Mouse (Mus musculus): ENCODE data around the gene Cd200r4. TPM values are rescaled to one million over a fixed set of nuclear protein-coding genes. Genes with fewer than 3 reads are reported as not detected.

The Cd200r4 gene
- 0.16 TPM in 1 of 2 replicates, not detected in the other for polyA plus RNA-seq (2014; fragmentation: Nextera tagmentation; extraction: Ambion mirVana)

DNA sequence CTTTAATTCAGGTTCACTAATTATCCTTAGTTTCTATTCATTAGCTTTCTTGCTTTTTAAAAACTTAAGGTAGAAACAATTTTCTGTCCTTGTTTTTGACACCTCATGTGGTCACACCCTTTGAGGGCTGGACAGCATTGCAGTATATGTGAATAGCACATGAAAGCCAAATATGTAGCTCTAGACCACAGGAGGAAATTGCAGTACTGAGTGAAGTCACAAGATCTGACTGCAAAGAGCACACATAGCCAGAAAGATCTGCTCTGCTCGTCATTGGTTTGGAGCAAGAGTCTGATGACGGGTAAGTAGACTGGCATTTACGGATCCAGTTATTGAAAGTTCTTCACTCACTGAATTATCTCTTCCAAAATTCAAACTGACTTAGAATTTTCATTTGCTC is at the start of gene Cd200r4:
Gene Cd200r4, plus strand, starts transcription at position 190 of the 400 bp plus-strand sequence.
- no peaks in the 10 kb centered on the region for H3K27me3 ChIP-seq (ENCODE audit: control insufficient read depth, insufficient read depth, low read length)
- H3K27ac ChIP-seq = no peak within 1 kb of the TSS
- H3K4me3 ChIP-seq (replicated peaks; ENCODE audit: low read length) = no peak within 1 kb of the TSS
- no peaks in the 10 kb centered on the region for H3K9me3 ChIP-seq (ENCODE audit: control insufficient read depth, low read length)
- 87% methylated on average over 3 of the region's 3 CpGs for WGBS
- no peak within 1 kb of the TSS for H3K9ac ChIP-seq
- ATAC-seq (ENCODE audit: low FRiP score) (no peak), DNase-seq (ENCODE audit: low spot score) (no peak)
- no peak within 1 kb of the TSS for H3K4me2 ChIP-seq (replicated peaks)
- H3K36me3 ChIP-seq (replicated peaks; ENCODE audit: control insufficient read depth, insufficient read depth) = no peaks in the 10 kb centered on the region
- H3K4me1 ChIP-seq (replicated peaks; ENCODE audit: control insufficient read depth, insufficient read depth, low read length) = no peaks in the 10 kb centered on the region

DNA sequence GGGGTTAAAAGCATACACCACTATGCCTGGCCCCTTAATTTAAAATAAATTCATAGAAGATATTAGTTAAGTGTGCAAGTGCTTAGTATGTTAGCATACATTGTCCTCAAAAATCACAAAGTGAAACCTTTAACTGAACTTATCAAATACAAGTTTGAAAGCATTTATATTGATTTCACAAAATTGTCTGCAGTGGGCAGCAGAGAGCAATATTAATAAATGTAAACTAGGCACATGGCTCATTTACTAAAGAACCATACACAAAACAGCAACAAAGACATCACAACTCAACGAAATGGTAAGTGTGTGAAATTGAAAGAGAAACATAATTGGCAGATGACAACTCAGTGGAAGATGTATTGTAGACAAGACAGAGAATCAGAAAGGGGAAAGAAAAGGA is 49.7 kb upstream of the Cd200r4 start:
- H3K4me1 ChIP-seq (replicated peaks; ENCODE audit: control insufficient read depth, insufficient read depth, low read length) = no peaks in the 10 kb centered on the region
- no peaks in the 10 kb centered on the region for H3K27me3 ChIP-seq (ENCODE audit: control insufficient read depth, insufficient read depth, low read length)
- WGBS = 61% methylated on average over 1 of the region's 1 CpGs
- no peak overlapping the region for H3K4me2 ChIP-seq (replicated peaks)
- no peaks in the 10 kb centered on the region for H3K9me3 ChIP-seq (ENCODE audit: control insufficient read depth, low read length)
- DNase-seq (ENCODE audit: low spot score) (no peak), ATAC-seq (ENCODE audit: low FRiP score) (no peak)
- H3K27ac ChIP-seq = no peak overlapping the region
- H3K9ac ChIP-seq = no peak overlapping the region
- H3K4me3 ChIP-seq (replicated peaks; ENCODE audit: low read length) = no peak overlapping the region
- H3K36me3 ChIP-seq (replicated peaks; ENCODE audit: control insufficient read depth, insufficient read depth) = no peaks in the 10 kb centered on the region

DNA sequence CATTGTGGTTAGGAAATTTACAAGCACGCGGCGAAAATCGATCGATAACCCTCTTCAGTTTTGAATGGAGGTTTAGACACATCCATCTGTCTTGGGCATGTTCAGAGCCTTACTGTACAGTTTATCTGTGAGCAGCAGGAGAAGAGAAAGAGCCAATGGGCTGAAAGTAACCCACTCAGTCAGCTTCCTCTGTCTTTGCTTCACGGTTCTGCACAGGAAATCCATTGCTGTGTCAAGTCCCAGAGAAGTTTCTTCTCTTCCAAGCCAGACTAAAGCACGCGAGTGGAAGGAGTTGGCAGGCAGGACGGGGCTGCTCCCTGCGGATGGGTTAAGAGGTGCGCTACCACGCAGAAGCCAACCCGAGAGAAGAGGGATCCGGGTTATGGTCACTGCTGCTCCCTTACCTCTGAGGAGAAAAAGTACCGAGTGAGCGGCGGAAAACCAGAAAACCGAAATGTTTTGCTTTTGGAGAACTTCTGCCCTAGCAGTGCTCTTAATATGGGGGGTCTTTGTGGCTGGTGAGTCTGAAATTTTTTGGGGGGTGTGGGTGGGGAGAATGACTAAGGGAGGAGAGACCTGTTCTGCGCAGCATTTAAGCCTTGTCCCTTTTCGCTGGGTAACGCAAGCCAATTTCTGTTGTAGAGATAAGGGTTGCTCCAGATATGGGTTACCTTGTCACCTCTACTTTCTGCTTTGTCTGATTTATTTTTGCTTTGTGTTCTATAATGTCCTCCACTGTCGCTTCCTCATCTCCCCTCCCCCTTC is 45.8 kb upstream of the Cd200r4 start, which contains the start of gene Cd200r1:
Gene Cd200r1, plus strand, starts transcription at position 182 of the 765 bp plus-strand sequence.
- no peaks in the 10 kb centered on the region for H3K27me3 ChIP-seq (ENCODE audit: control insufficient read depth, insufficient read depth, low read length)
- H3K9ac ChIP-seq = no peak within 1 kb of the TSS
- no peak for DNase-seq (ENCODE audit: low spot score)
- no peaks in the 10 kb centered on the region for H3K36me3 ChIP-seq (replicated peaks; ENCODE audit: control insufficient read depth, insufficient read depth)
- H3K4me2 ChIP-seq (replicated peaks) = no peak within 1 kb of the TSS
- H3K9me3 ChIP-seq (ENCODE audit: control insufficient read depth, low read length) = no peaks in the 10 kb centered on the region
- H3K4me3 ChIP-seq (replicated peaks; ENCODE audit: low read length) = no peak within 1 kb of the TSS
- no peak for ATAC-seq (ENCODE audit: low FRiP score)
- WGBS = 79% methylated on average over 22 of the region's 22 CpGs
- H3K4me1 ChIP-seq (replicated peaks; ENCODE audit: control insufficient read depth, insufficient read depth, low read length) = no peaks in the 10 kb centered on the region
- no peak within 1 kb of the TSS for H3K27ac ChIP-seq

DNA sequence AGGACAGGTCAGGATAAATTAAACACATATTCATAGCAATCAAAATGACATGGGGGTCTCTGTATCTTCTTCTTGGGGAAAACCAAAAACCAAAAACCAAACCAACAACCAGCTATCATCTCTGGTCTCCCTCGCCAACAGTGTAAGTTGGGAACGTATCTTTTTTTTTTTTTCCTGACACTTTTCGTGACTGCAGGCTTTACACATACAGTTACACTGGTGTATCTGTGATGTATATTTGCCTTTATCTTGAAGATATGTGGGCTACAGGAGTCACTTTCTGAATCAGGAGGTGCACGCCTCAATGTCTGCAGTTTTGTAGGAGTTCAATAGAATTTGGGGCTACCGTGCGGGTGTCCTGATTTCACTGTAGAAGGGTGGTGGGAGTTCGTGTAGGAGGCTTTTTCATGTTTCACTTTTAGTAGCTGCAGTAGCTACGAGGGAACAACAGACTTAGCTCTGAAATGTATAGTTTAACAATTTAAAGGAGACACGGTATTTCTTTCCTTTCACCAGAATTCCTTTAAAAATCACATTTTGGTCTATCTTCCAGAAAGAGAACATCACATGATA is 45.1 kb upstream of the Cd200r4 start:
- H3K9ac ChIP-seq = no peak overlapping the region
- no peaks in the 10 kb centered on the region for H3K27me3 ChIP-seq (ENCODE audit: control insufficient read depth, insufficient read depth, low read length)
- no peak overlapping the region for H3K4me3 ChIP-seq (replicated peaks; ENCODE audit: low read length)
- no peaks in the 10 kb centered on the region for H3K9me3 ChIP-seq (ENCODE audit: control insufficient read depth, low read length)
- ATAC-seq (ENCODE audit: low FRiP score) (no peak), DNase-seq (ENCODE audit: low spot score) (no peak)
- H3K36me3 ChIP-seq (replicated peaks; ENCODE audit: control insufficient read depth, insufficient read depth) = no peaks in the 10 kb centered on the region
- no peak overlapping the region for H3K27ac ChIP-seq
- no peaks in the 10 kb centered on the region for H3K4me1 ChIP-seq (replicated peaks; ENCODE audit: control insufficient read depth, insufficient read depth, low read length)
- WGBS = 92% methylated on average over 9 of the region's 9 CpGs
- H3K4me2 ChIP-seq (replicated peaks) = no peak overlapping the region

DNA sequence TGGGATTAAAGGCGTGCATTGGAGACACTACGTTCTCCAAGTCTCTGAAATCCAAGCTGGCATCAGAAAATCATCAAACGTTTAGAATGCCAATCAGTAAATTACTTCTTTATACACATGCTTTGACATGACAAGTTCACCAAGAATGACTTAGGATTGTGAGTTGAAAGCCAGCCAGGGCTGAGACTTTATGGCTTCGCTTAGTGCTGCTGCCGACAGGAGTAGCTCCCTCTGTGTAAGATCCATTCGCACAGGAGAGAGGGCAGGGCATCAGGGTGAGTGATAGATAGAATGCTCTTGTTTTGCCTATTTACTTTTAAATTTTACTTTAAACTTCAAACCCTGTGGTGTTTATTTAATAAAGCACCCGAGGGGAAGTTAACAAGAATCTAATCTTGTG is 44.0 kb upstream of the Cd200r4 start:
- ATAC-seq (ENCODE audit: low FRiP score) (no peak), DNase-seq (ENCODE audit: low spot score) (no peak)
- Histone ChIP-seq H3K9me3 (ENCODE audit: control insufficient read depth, low read length) (no peaks in the 10 kb centered on the region), H3K4me1 (replicated peaks; ENCODE audit: control insufficient read depth, insufficient read depth, low read length) (no peaks in the 10 kb centered on the region), H3K9ac (no peak overlapping the region), H3K27ac (no peak overlapping the region), H3K4me3 (replicated peaks; ENCODE audit: low read length) (no peak overlapping the region), H3K36me3 (replicated peaks; ENCODE audit: control insufficient read depth, insufficient read depth) (no peaks in the 10 kb centered on the region), H3K27me3 (ENCODE audit: control insufficient read depth, insufficient read depth, low read length) (no peaks in the 10 kb centered on the region; the same call in 1 of the 2 replicates), H3K4me2 (replicated peaks) (no peak overlapping the region)
- 93% methylated on average over 7 of the region's 7 CpGs for WGBS

DNA sequence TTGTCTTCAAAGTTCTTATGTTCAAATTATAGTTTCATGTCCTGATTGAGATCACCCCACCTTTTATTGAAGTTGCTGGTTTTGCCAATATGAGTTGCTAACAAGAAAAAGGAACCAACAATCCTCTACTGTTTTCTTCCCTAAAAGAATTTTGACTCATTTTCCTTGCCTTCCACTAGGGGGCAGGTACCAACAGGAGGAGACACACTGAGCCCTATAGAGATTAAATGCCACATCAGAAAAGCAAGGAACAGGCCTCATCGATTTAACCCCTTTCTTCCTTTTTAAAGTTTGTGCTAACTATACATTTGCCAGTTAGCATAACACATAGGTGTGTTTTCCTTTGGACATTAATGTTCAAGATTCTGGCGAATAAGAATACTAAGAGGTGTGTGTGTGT is 43.6 kb upstream of the Cd200r4 start:
- Histone ChIP-seq H3K4me2 (replicated peaks) (no peak overlapping the region), H3K36me3 (replicated peaks; ENCODE audit: control insufficient read depth, insufficient read depth) (no peaks in the 10 kb centered on the region), H3K9me3 (ENCODE audit: control insufficient read depth, low read length) (no peaks in the 10 kb centered on the region), H3K9ac (no peak overlapping the region), H3K4me1 (replicated peaks; ENCODE audit: control insufficient read depth, insufficient read depth, low read length) (no peaks in the 10 kb centered on the region), H3K27me3 (ENCODE audit: control insufficient read depth, insufficient read depth, low read length) (no peaks in the 10 kb centered on the region; the same call in 1 of the 2 replicates), H3K27ac (no peak overlapping the region), H3K4me3 (replicated peaks; ENCODE audit: low read length) (no peak overlapping the region)
- DNase-seq (ENCODE audit: low spot score) (peak; percentile 59), ATAC-seq (ENCODE audit: low FRiP score) (peak; percentile 62; the same call in 1 of the 2 replicates)
- 50% methylated on average over 2 of the region's 2 CpGs for WGBS

DNA sequence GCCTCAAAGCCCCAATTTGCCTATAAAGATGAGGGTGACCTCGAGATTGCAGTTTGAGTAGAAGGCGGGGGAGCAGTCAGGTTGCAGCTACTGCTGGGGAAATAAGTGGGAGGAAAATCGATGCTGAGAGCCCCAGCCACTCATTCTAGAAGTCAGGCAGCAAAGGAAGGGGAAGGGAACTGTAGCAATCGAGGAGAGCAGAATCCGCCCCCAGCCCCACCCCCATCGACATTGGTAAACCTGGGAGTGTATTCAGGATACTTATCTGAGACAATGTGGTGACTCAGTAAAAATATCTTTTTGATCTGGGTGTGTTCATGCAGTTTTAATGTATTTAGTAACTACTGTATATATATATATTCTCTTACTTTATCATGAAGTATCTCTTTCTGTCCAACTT is 39.0 kb upstream of the Cd200r4 start:
- DNase-seq (ENCODE audit: low spot score) (no peak), ATAC-seq (ENCODE audit: low FRiP score) (no peak)
- no peaks in the 10 kb centered on the region for H3K4me1 ChIP-seq (replicated peaks; ENCODE audit: control insufficient read depth, insufficient read depth, low read length)
- H3K4me3 ChIP-seq (replicated peaks; ENCODE audit: low read length) = no peak overlapping the region
- H3K4me2 ChIP-seq (replicated peaks) = no peak overlapping the region
- H3K27ac ChIP-seq = no peak overlapping the region
- H3K9ac ChIP-seq = no peak overlapping the region
- 81% methylated on average over 6 of the region's 6 CpGs for WGBS
- no peaks in the 10 kb centered on the region for H3K36me3 ChIP-seq (replicated peaks; ENCODE audit: control insufficient read depth, insufficient read depth)
- H3K27me3 ChIP-seq (ENCODE audit: control insufficient read depth, insufficient read depth, low read length) = no peaks in the 10 kb centered on the region; the same call in 1 of the 2 replicates
- H3K9me3 ChIP-seq (ENCODE audit: control insufficient read depth, low read length) = no peaks in the 10 kb centered on the region

DNA sequence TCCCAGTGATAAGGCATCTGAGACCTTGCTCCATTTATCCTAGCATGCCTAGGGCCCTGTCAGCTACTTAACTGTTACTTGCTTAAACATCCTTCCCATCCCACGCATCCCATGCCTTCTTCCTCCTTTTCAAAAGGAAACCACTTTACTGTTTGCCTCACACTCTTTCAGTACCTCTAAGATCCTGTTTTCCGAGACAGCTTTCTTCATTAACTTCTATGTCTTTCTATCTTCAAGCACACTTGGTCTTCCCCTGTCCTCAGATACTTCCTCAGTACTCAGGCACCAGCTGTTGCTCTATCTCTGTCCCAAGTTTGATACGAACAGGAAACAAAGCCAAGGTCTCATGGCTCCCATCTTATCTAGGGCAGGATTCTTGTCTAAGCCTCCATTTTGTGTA is 37.9 kb upstream of the Cd200r4 start:
- Histone ChIP-seq H3K27me3 (ENCODE audit: control insufficient read depth, insufficient read depth, low read length) (no peaks in the 10 kb centered on the region; the same call in 1 of the 2 replicates), H3K4me1 (replicated peaks; ENCODE audit: control insufficient read depth, insufficient read depth, low read length) (no peaks in the 10 kb centered on the region), H3K9ac (no peak overlapping the region), H3K4me2 (replicated peaks) (no peak overlapping the region), H3K36me3 (replicated peaks; ENCODE audit: control insufficient read depth, insufficient read depth) (no peaks in the 10 kb centered on the region), H3K4me3 (replicated peaks; ENCODE audit: low read length) (no peak overlapping the region), H3K9me3 (ENCODE audit: control insufficient read depth, low read length) (no peaks in the 10 kb centered on the region), H3K27ac (no peak overlapping the region)
- ATAC-seq (ENCODE audit: low FRiP score) (no peak), DNase-seq (ENCODE audit: low spot score) (no peak)
- 97% methylated on average over 3 of the region's 3 CpGs for WGBS

DNA sequence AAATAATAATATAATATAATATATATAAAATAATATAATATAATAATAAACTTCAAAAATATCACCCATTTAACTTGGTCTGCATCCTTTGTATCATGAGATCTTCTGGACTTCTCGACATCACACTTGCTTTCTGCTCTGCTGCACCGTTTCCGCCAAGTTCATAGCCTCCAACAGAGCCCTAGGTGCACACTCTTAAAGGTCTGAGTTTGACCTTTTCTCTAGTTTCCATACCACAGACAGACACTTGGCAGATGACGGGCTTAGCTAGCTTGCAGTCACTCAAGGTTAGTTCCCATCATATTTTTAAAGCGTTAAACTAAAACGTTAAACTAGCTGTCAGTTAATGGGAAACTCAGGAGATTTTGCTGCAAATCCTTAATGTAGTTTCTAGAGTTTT is 37.3 kb upstream of the Cd200r4 start:
- no peak overlapping the region for H3K27ac ChIP-seq
- no peak overlapping the region for H3K9ac ChIP-seq
- H3K4me3 ChIP-seq (replicated peaks; ENCODE audit: low read length) = no peak overlapping the region
- ATAC-seq (ENCODE audit: low FRiP score) (no peak), DNase-seq (ENCODE audit: low spot score) (no peak)
- 90% methylated on average over 6 of the region's 6 CpGs for WGBS
- H3K4me1 ChIP-seq (replicated peaks; ENCODE audit: control insufficient read depth, insufficient read depth, low read length) = no peaks in the 10 kb centered on the region
- no peaks in the 10 kb centered on the region for H3K36me3 ChIP-seq (replicated peaks; ENCODE audit: control insufficient read depth, insufficient read depth)
- H3K4me2 ChIP-seq (replicated peaks) = no peak overlapping the region
- no peaks in the 10 kb centered on the region for H3K9me3 ChIP-seq (ENCODE audit: control insufficient read depth, low read length)
- no peaks in the 10 kb centered on the region; the same call in 1 of the 2 replicates for H3K27me3 ChIP-seq (ENCODE audit: control insufficient read depth, insufficient read depth, low read length)

Data from hindbrain, embryonic 14.5 days (tissue).